Mouse (Mus musculus): ENCODE data around the gene Eps8l3. TPM values are rescaled to one million over a fixed set of nuclear protein-coding genes. Genes with fewer than 3 reads are reported as not detected.

The Eps8l3 gene
- not detected in 2 replicates for polyA plus RNA-seq (2012; ENCODE audit: low replicate concordance)

DNA sequence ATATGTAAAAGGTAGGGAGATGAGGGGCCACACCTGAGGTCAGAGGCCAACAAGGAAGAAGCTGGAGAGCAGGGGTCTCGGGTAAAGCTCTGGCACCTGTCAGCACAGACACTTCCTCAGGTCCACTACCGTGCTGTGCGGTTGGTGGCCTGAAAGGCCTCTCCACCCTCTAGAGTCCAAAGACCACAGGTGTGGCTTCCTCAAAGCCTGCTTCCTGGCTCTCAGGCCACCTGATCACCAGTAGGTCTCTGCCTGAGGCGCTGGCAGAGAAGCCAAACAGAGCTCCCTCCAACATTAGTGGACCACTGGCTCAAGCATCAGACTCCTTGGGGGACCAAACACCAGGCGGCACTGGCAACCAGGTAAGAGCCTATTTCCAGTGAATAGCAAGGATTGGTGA is at the start of gene Eps8l3:
Gene Eps8l3 (plus strand): TSS at position 225 of the 400 bp plus-strand sequence.

DNA sequence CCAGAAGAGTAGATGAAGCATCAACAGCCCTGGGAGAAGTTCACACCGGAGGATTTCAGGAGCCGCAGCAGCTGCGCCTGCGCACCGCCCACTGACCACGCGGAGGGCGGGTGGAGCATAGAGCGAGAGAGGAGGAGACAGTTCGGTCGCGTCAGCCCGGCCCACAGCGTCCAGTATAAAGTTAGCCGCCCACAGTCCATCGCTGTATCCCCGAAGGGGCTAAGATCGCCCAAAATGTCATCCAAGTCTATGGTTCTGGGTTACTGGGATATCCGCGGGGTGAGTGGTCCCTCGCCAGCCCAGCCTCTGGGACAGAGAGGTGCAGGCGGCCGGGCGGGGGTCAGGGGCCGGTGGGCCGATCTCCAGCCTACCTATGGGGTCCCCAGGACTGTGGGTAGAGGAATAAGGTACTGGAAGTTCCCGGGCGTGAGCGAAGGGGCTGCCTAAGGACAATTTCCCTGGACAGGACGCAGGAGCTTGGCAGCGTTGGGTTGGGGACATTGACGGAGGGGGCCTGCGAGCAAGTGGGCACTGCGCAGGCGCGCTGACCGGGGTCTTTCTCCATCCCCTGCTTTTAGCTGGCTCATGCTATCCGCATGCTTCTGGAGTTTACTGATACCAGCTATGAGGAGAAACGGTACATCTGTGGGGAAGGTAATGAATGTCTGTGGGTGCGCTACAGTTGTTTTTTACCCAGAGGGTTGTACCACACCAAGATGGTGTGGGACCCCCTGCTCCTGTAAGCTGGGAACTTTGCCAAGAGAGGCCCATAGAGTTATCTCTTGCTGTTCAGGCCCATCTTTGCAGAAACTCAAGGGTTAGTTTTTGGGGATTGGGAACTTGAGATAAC is 18.9 kb downstream of the Eps8l3 start, which contains the start of gene Gstm5:
Gene Gstm5 (plus strand): TSS at position 102 of the 850 bp plus-strand sequence.

DNA sequence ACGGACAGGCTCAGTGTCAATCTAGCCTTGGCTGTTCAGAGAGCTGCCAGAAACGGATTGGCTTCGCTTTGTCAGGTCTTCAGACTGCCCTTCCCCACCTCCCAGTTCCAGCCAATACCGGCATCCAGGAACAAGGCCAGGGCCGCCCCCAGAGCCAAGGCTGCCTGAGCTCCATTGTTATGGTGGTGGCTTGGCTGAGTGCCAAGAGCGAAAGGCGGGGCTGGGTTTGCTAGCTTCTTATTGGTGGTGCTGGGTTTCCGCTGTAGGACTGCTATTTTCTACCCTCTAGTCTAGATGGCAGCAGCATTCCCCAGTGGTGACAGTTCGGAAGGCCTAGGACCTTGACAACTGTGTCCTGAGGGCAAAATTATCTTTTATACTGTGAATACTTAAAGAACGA is 54.6 kb downstream of the Eps8l3 start, which contains the start of gene Gstm7:
Gene Gstm7 (minus strand): TSS at position 148 of the 400 bp plus-strand sequence.

Other genes with a start within 250 kb of the Eps8l3 start
- not detected in 2 replicates for gene Gm10961, start 245.9 kb upstream of the Eps8l3 start, polyA plus RNA-seq (2012; ENCODE audit: low replicate concordance)
- gene Strip1, start 245.5 kb upstream of the Eps8l3 start, polyA plus RNA-seq (2012; ENCODE audit: low replicate concordance), result 9.7 and 10.5 TPM in 2 replicates
- 7.8 and 12.6 TPM in 2 replicates for gene Ahcyl1, start 180.7 kb upstream of the Eps8l3 start, polyA plus RNA-seq (2012; ENCODE audit: low replicate concordance)
- gene Csf1, start 116.8 kb upstream of the Eps8l3 start, polyA plus RNA-seq (2012; ENCODE audit: low replicate concordance), result 4.0 and 4.4 TPM in 2 replicates
- 2.0 and 4.0 TPM in 2 replicates for gene Gstm5, start 18.6 kb downstream of the Eps8l3 start, polyA plus RNA-seq (2012; ENCODE audit: low replicate concordance)
- 0.51 TPM in 1 of 2 replicates, not detected in the other for gene Gstm7, start 54.6 kb downstream of the Eps8l3 start, polyA plus RNA-seq (2012; ENCODE audit: low replicate concordance)
- not detected in 2 replicates for gene Gstm6, start 66.5 kb downstream of the Eps8l3 start, polyA plus RNA-seq (2012; ENCODE audit: low replicate concordance)
- not detected in 2 replicates for gene Gstm3, start 92.1 kb downstream of the Eps8l3 start, polyA plus RNA-seq (2012; ENCODE audit: low replicate concordance)
- gene Gstm2, start 109.2 kb downstream of the Eps8l3 start, polyA plus RNA-seq (2012; ENCODE audit: low replicate concordance), result 0.40 TPM in 1 of 2 replicates, not detected in the other
- gene Gstm1, start 140.7 kb downstream of the Eps8l3 start, polyA plus RNA-seq (2012; ENCODE audit: low replicate concordance), result 27.7 and 72.8 TPM in 2 replicates
- 0.34 and 0.51 TPM in 2 replicates for gene Gstm4, start 167.7 kb downstream of the Eps8l3 start, polyA plus RNA-seq (2012; ENCODE audit: low replicate concordance)
- 64.7 and 77.9 TPM in 2 replicates for gene Ampd2, start 209.4 kb downstream of the Eps8l3 start, polyA plus RNA-seq (2012; ENCODE audit: low replicate concordance)
- gene Gnat2, start 215.6 kb downstream of the Eps8l3 start, polyA plus RNA-seq (2012; ENCODE audit: low replicate concordance), result 0.16 TPM in 1 of 2 replicates, not detected in the other

Data from leukemia stem cell, adult 10-12 weeks (primary cell).